Mouse (Mus musculus): ENCODE measurements around the gene Rpgrip1l.

DNA sequence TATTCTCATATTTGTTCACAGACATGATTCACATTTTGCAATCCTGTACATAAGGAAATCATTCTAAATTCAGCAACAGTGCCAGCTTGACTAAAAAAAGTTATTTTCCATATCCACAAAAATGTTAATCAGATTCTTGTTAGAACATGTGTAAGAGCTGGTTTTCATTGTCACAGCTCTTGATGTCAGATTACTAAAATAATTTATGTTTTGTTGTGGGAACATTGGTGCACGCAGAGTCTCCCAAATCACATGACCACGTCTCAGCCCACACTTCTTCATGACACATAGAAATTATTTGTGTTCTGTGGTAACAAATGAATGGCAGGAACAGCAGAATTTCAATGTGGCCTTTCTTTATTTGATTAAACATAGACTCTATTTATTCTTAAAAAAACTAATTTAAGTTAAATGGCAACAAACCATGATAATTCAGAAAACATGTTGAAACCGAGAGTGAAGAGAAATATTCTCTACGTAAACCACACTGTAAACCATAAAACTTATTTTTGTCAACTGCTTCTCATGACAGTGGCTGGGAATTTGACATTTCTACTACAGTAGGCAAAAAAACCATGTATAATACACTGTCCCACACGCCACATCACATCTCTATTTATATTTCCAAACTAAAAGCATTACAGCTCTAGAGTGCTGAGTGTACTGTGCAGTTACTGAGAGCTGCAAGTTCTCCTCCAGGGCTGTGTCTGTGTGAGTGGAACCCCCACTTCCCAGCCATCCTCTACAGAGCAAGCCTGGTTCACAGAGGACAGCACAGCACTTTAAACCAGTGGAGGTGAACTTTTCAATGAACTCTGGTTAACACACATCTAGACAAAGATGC is 95.8 kb downstream of the Rpgrip1l start:
- no peak for TF ChIP-seq TBP (conservative IDR thresholded peaks at IDR 0.05; ENCODE audit: low read depth, low read length)
- TF ChIP-seq KAT2A (IDR thresholded peaks at IDR 0.05; ENCODE audit: insufficient replicate concordance, low read length), result no peak
- no peak for TF ChIP-seq NELFE (IDR thresholded peaks at IDR 0.05; ENCODE audit: low read depth, low read length)
- TF ChIP-seq ZKSCAN1 (IDR thresholded peaks at IDR 0.05; ENCODE audit: borderline replicate concordance, low read depth, low read length), result no peak
- TF ChIP-seq POLR2A (IDR thresholded peaks at IDR 0.05; ENCODE audit: low read depth, low read length), result no peak
- no peak for TF ChIP-seq TCF12 (IDR thresholded peaks at IDR 0.05; ENCODE audit: low read depth, low read length)
- TF ChIP-seq USF2 (conservative IDR thresholded peaks at IDR 0.05; ENCODE audit: low read depth, low read length), result no peak
- no peak for TF ChIP-seq CTCF (conservative IDR thresholded peaks at IDR 0.05 in 1 of 2, IDR thresholded peaks at IDR 0.05 in 1 of 2; ENCODE audit: low read depth in 2 of 2, low read length in 2 of 2)
- no peak for TF ChIP-seq EP300 (IDR thresholded peaks at IDR 0.05; ENCODE audit: low read length)
- TF ChIP-seq POLR2AphosphoS2 (IDR thresholded peaks at IDR 0.05; ENCODE audit: low read depth, low read length), result no peak
- no peak for TF ChIP-seq UBTF (IDR thresholded peaks at IDR 0.05; ENCODE audit: low read depth, low read length)
- TF ChIP-seq E2F4 (IDR thresholded peaks at IDR 0.05; ENCODE audit: insufficient replicate concordance, low read depth, low read length), result no peak
- no peak for TF ChIP-seq ZC3H11A (IDR thresholded peaks at IDR 0.05; ENCODE audit: low read depth, low read length)

Measured in CH12.LX (cell line).